Mouse (Mus musculus) layer of hippocampus, adult 9-10 months (tissue): ENCODE results near the gene Usp22.
"Not testable (repeated sequence)": the region's sequence is repeated elsewhere in the genome, so short reads cannot be mapped to it uniquely, and the experiment has no call there.

Source experiments
- DNase-seq: peaks from one replicate; pipeline ENCODE4 v3.0.0; 2022; ENCODE audit warnings: low spot score

Usp22 gene

DNA sequence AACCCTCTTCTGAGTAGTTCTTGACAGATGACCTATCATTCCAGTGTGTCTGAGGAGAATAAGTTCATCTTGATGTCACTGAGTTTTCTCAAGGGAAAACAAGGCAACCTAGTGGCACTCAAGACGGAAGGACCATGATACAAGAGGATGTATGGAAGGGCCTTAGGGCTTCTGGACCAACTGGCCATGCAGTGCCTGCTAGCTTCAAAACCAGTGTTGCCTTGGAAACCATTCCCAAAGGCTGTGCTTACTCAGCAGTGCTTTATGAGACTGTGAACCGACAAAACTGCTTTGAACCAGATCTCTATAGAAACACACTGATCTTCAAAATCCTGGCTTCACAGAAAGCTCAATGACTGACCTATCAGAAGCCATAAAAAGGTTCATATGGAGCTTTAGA lies 15.9 kb upstream of the Usp22 start:
- no peak for DNase-seq

DNA sequence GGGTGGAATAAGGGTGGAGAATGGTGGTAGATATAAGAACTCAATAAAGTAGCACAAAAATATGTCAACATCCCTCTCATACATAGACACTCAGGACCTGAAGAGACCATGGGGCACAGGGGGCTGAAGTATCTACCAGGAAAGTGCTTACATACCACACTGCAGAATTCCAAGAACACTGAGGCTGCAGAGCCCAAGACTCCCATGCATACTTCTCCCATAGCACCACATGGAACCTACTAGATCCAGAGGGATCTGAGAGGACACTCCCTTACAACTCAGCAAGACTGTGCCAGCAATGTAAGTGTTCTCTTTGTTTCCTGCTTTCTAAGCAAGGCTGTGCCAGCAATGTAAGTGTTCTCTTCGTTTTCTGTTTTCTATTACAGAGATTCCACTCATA lies 9.0 kb upstream of the Usp22 start:
- DNase-seq = no peak

- no peak for DNase-seq
These were observed 6.8 kb upstream of the Usp22 start for GRCm38 (mm10) chr11:61181624-61182023.

DNA sequence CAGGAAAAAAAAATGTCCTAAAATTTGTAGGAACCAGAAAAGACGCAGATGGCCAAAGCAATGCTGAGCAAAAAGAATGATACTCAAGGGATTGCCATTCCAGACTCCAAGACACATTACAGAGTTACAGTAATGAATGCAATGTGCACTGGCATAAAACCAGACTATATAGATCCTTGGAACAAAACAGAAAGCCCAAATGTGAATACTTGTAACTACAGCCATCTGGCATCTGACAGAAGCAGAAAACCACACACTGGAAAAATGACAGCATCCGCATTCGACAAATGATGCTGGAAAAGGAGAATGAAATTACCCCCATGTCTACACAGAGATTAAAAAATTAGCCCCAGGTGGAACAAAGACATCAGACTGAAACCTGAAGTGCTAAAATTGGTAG lies 5.5 kb upstream of the Usp22 start:
- peak; percentile 22 for DNase-seq

DNA sequence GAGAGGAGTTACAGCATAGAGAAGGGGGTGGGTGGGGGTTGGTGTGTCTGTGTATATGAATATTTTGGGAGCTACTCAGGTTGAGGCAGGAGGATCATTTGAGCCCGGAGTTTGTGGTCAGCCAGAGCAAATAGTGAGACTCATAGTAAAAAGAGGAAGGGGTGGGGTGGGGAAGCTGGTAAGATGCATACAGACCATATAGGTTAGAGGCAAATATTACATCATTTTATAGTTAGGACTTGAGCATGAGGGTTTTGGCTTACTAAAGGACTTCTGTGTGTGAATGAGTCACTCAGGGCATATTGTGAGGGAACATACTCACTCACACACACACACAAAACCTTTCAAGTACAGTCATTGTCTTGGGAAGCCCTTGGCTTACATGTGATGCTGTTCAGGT lies 1.5 kb upstream of the Usp22 start:
- no peak for DNase-seq

GRCm38 (mm10) chr11:61175778-61176177 lies 923 bp upstream of the Usp22 start:
- DNase-seq = no peak

GRCm38 (mm10) chr11:61174291-61174820 lies 499 bp downstream of the Usp22 start:
- no peak for DNase-seq

GRCm38 (mm10) chr11:61173477-61173876 lies 1.4 kb downstream of the Usp22 start:
- not testable (repeated sequence) for DNase-seq

DNA sequence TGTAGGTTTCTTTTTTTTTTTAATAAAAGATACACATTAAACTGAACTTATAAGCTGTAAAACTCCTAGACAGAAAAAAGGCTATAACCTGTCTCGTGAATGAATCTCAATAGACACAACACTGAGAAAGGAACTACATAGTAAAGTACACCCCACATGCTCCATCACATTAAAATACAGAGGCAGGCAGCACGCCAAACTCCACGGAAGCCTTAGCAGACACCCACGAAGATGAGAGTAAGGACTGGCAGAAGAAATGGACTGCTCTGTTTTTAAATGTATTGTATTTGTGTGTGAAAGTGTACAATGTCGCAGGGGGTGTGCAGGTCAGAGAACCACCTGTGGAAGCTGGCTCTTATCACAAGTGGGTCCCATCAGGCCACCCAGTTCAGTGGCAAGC lies 4.7 kb downstream of the Usp22 start:
- DNase-seq = no peak

DNA sequence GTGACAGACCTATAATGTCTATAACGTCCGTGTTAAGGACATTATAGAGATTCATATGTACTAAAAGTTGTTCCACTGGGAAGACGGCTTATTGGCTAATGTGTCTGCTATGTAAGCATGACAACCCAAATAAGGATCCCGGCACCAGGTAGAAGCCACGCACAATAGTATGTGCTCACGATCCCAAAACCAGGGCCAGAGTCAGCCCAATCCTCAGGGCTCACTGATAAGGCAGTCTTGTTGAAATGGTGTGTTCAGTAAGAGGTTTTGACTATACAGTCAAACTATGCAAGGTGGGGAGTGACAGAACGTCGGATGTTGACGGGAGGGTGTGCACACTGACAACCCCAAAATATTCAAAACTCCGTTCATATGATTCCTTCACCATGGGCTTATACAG lies 10.0 kb downstream of the Usp22 start:
- no peak for DNase-seq

DNA sequence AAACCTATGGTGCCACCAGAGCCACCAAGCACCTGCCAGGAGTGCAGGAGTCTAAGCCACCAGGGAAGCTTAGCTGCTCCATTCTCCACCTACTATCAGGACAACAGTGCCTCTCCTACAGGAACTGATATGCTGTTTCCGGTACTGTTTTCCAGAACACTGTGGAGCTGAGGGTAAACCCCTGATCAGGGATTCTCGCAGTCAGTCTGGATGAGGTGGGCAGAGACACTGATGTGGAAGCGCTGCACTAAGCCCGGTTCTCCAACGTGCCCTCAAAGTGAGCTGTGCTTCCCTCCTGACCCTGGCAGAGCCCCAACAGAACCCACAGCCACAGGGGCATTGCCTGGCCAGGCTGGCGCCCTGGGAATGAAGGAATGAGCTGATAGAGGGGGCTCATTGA lies 10.5 kb downstream of the Usp22 start:
- no peak for DNase-seq

DNA sequence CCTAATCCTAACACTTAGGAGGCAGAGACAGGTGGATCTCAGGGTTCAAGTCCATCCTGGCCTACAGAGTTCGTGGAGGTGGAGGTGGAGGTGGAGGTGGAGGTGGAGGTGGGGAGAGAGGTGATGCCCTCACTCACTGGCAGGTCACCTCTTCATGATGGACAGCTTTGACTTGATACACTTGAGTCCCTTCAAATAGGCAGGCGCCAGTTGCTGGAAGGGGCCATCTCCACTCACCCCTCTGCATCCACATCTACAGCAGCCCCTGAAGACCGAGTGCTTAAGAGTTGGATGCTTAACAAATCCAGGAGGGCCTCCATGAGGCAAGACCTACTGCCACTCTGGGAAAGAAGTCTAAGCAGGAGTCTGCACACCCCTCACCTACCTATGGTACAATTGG lies 11.5 kb downstream of the Usp22 start:
- DNase-seq = no peak

DNA sequence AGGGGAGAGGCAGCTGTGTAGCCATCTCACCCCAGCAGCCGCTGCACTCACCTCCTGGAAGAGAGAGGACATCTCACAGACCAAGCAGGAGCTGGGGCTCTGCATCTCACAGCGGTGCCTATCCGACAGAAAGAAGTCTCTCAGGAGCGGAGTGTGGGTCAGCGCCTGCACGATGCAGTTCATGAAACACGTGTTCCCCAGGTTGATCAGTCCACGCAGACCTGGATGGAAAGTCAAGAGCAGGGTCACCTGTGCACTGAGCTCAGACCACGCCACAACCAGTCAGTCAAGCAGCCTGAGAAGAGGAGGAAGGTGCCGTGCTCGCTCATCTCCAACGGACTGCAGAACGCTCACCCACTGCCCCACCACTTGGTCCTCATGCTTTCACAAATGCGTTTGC lies 12.1 kb downstream of the Usp22 start:
- no peak for DNase-seq

DNA sequence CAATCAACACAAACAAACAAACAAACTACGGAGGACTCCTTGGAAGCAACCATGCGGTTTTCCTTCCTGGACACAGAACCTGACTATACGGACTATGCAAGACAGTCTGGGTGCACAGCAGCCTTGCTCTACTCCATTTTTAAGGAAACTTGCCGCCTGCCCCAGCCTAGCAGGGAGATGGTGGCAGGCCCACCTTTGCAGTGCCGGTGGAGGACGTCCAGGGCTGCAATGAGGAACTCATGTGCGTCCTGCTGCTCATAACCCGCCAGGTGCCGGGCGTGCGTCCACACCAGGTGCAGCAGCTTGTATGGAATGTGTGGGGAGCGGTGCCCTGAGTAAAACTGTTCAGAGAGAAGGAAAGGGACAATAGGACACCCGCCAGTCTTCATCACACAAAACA lies 13.7 kb downstream of the Usp22 start:
- no peak for DNase-seq

- no peak for DNase-seq
These were observed 14.8 kb downstream of the Usp22 start for GRCm38 (mm10) chr11:61159796-61160732.

GRCm38 (mm10) chr11:61158141-61158540 lies 16.7 kb downstream of the Usp22 start:
- no peak for DNase-seq

- peak; percentile 66 for DNase-seq
These were observed 19.1 kb downstream of the Usp22 start for GRCm38 (mm10) chr11:61155727-61156126.

DNA sequence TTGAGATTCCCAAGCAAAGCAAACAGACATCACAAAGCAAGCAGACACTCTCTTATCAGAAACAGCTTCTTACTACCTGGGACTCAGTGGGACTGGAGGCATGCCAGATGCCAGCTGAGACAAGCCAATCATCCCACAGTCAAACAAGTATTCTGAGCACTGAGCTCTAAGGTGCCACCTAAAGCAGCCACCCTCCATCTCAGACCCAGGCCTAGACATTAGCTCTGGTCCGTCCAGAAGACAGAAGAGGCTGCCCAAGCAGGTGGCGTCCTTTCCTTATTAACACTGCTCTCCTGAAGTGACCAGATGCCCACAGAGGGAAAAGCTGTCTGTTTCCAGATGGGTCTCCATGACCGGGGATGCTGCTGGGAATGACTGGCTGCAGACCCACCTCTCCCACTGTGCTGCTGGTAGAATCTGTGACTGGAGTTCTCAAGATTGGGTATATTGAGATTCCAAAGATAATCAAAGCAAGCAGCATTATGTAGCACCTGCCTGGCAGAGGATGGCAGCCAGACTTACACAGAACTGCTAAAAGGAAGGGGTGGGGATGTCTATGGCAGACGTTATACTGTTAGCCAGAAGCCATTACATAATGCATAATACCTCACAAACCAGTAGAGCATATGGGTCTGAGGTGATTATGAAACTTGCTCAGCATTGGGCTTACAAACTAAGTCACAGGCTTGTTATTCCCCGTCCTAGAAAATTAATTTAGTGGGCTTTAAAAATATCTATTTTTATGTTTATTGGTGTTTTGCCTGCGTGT lies 24.4 kb downstream of the Usp22 start:
- DNase-seq = no peak

DNA sequence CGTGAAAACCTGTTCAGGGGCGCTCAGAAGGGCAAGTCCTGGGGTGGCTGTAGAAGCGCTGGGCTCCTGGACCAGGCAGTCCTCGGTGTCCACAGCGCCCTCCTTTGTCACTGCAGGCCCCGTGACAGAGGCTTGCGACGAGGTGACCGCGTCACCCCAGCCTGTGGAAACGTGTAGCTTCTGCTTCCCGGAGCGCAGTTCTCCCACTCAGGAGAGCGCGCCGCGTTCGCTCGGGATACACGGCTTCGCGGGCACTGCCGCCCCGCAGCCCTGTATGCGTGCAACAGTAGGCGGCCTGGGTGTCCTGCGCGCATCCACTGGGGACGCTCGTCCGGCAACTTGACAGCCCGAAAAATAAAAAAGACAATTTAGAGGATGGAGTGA lies 27.6 kb downstream of the Usp22 start:
- DNase-seq = no peak

- no peak for DNase-seq
These were observed 28.1 kb downstream of the Usp22 start for GRCm38 (mm10) chr11:61146645-61147299.

- no peak for DNase-seq
These were observed 29.3 kb downstream of the Usp22 start for GRCm38 (mm10) chr11:61145551-61145950.
